Mouse (Mus musculus): ENCODE data around the gene Mphosph8. TPM values are rescaled to one million over a fixed set of nuclear protein-coding genes. Genes with fewer than 3 reads are reported as not detected.

Gene Mphosph8
- 41.4 and 45.2 TPM in 2 replicates for polyA plus RNA-seq (2015; fragmentation: Nextera tagmentation; extraction: Ambion mirVana)

DNA sequence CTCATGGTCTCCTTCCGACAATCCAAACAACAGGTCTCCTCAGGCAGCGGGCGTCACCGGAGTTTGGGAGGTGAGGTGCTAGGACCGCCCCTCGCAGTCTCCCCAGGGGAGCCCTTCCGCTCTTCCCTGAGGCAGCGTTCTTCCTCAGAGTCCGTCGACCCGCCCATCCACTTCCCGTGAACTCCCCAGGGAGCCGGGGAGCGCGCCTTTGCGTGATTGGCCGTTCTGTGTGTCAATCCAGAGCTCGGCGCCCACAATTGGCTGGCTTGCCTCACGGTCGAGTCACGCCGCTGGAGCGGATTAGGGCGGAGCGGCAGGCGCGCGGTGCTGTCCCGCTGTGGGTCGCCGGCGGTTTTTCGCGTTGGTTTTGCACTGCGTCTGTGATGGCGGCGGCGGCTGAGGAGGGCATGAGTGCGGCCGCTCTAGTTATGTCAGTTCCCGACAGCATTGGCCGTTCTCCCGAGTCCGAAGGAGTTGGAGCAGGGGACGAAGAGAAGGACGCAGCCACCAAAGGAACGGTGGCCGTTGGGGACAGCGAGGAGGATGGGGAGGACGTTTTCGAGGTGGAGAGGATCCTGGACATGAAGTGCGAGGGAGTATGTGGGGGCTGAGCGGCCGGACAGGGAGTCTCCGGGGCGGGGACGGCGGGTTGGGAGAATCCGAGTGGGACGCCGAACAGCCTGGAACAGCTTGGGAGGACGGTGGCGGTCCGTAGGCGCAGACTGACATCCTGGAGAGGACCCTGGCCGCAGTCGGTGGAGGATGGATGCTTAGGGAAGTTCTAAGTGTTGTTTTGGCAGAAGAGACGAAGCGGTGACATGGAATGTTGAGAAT, at the start of gene Mphosph8:
Mphosph8 (plus strand) TSS at position 280 of the 834 bp plus-strand sequence.
- peak within 1 kb of the TSS; percentile 92 for H3K4me3 ChIP-seq
- H3K9me3 ChIP-seq = no peaks in the 10 kb centered on the region
- peak within 1 kb of the TSS; percentile 93 for H3K27ac ChIP-seq
- peaks cover 29% of the 10 kb centered on the region for H3K4me1 ChIP-seq
- no peaks in the 10 kb centered on the region for H3K27me3 ChIP-seq (replicated peaks)
- peak within 1 kb of the TSS; percentile 79 for H3K4me2 ChIP-seq
- ATAC-seq (replicated peaks) = peak; percentile 100
- under 1% methylated on average over 70 of the region's 70 CpGs for WGBS
- H3K9ac ChIP-seq = peak within 1 kb of the TSS; percentile 78
- H3K36me3 ChIP-seq (replicated peaks) = peaks cover 6% of the 10 kb centered on the region

DNA sequence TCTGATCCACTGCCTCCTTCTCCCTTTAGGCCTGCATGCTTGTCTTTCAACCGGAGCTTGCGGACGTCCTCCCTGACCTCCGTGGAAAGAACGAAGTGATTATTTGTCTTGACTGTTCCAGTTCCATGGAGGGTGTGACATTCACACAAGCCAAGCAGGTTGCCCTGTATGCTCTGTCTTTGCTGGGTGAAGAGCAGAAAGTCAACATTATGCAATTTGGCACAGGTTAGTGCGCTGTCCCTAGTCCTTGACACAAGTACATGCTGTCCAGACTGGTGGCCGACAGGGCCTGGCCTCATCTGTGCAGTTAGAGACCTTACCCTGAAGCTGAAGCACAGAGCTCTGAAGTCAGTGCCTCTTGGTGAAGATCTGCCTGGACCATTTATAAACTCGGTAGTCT, 47.6 kb upstream of the Mphosph8 start:
- Histone ChIP-seq H3K4me3 (no peak overlapping the region), H3K4me2 (no peak overlapping the region), H3K27me3 (replicated peaks) (no peaks in the 10 kb centered on the region), H3K9ac (no peak overlapping the region), H3K27ac (no peak overlapping the region), H3K4me1 (no peaks in the 10 kb centered on the region), H3K9me3 (no peaks in the 10 kb centered on the region), H3K36me3 (replicated peaks) (no peaks in the 10 kb centered on the region)
- 87% methylated on average over 8 of the region's 8 CpGs for WGBS
- no peak for ATAC-seq (replicated peaks)

DNA sequence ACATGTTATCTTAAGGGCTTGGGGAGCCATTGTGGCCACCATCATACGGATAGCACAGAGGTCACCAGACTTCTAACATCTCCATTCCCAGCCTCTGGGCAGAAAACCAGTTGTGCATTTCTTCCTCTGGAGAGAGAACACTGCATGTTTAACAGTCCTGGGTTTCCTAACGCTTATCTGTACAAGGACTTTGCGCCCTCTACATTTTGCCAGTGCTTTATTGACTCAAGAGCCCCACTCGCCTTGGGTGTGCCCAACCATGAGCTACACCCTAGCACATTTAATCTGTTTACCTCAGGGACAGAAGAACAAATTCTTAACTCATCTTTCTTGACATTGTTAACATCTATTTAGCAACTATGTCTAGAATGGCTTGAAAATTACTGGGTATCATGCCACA, 41.8 kb upstream of the Mphosph8 start:
- 92% methylated on average over 4 of the region's 4 CpGs for WGBS
- no peaks in the 10 kb centered on the region for H3K27me3 ChIP-seq (replicated peaks)
- no peak overlapping the region for H3K27ac ChIP-seq
- H3K9ac ChIP-seq = no peak overlapping the region
- H3K36me3 ChIP-seq (replicated peaks) = no peaks in the 10 kb centered on the region
- H3K4me2 ChIP-seq = no peak overlapping the region
- no peaks in the 10 kb centered on the region for H3K4me1 ChIP-seq
- no peaks in the 10 kb centered on the region for H3K9me3 ChIP-seq
- no peak for ATAC-seq (replicated peaks)
- H3K4me3 ChIP-seq = no peak overlapping the region

DNA sequence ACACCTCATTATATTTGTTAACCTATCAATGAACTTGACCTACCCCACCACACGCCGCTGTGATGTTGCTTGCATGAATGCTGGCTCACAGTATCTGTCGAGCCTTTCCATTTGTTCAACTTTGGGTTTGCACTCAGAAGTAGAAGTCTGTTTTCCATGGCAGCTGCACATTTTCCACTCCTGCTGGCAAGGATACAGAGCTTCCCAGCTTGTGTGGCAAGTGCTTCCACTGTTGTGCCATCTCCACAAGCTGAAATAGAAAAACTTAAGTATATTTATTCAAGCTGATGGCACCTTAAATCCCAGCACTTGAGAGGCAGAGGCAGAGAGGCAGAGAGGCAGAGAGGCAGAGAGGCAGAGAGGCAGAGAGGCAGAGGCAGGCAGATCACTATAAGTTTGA, 39.7 kb upstream of the Mphosph8 start:
- Histone ChIP-seq H3K27me3 (replicated peaks) (no peaks in the 10 kb centered on the region), H3K36me3 (replicated peaks) (no peaks in the 10 kb centered on the region), H3K9ac (no peak overlapping the region), H3K4me3 (no peak overlapping the region), H3K4me2 (no peak overlapping the region), H3K9me3 (no peaks in the 10 kb centered on the region), H3K4me1 (no peaks in the 10 kb centered on the region), H3K27ac (no peak overlapping the region)
- WGBS = 94% methylated on average over 3 of the region's 3 CpGs
- no peak for ATAC-seq (replicated peaks)

DNA sequence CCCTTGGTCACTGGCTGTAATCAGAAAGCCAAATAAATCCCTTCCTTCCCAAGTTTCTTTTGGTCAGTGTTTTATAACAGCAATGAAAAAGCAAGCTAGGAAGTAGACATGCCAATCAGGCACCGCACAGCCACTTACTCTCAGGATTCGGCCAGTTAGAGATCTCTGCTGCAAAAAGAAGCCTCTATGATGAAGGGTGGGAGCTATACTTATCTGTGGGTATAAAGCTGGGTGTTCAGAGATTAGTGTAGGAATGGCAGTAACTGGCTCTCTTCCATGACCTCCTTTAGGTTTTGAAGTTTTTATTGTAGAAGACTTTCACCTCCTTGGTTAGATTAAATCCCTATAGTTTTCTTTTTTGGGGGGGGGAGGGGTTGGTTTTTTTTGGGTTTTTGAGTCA, 36.9 kb upstream of the Mphosph8 start:
- Histone ChIP-seq H3K4me2 (no peak overlapping the region), H3K27ac (no peak overlapping the region), H3K9ac (no peak overlapping the region), H3K4me3 (no peak overlapping the region), H3K4me1 (no peaks in the 10 kb centered on the region), H3K36me3 (replicated peaks) (no peaks in the 10 kb centered on the region), H3K9me3 (no peaks in the 10 kb centered on the region), H3K27me3 (replicated peaks) (no peaks in the 10 kb centered on the region)
- 94% methylated on average over 2 of the region's 2 CpGs for WGBS
- ATAC-seq (replicated peaks) = no peak

DNA sequence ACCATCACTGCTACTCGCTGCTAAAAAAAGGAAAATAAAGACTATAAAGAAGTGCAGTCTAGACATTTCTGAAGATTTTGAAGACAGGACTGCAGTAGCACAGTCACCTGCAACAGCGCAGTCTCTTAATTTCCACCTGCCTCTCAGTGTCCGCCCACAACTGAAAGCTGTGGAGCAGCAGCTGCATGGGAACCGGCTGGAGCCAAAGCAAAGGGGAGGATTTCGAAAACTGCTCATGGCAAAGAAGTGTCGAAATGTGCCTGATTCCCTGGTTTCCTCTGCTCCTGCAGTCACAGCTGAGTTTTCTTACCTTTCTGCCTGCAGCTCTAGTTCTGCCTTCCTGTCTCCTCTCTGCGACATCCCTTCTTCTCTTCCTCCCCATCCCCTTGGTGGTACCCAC, 20.8 kb upstream of the Mphosph8 start:
- ATAC-seq (replicated peaks) = no peak
- H3K27me3 ChIP-seq (replicated peaks) = no peaks in the 10 kb centered on the region
- no peaks in the 10 kb centered on the region for H3K36me3 ChIP-seq (replicated peaks)
- no peak overlapping the region for H3K4me2 ChIP-seq
- WGBS = 71% methylated on average over 7 of the region's 7 CpGs
- no peak overlapping the region for H3K27ac ChIP-seq
- no peak overlapping the region for H3K4me3 ChIP-seq
- no peaks in the 10 kb centered on the region for H3K4me1 ChIP-seq
- no peaks in the 10 kb centered on the region for H3K9me3 ChIP-seq
- no peak overlapping the region for H3K9ac ChIP-seq

DNA sequence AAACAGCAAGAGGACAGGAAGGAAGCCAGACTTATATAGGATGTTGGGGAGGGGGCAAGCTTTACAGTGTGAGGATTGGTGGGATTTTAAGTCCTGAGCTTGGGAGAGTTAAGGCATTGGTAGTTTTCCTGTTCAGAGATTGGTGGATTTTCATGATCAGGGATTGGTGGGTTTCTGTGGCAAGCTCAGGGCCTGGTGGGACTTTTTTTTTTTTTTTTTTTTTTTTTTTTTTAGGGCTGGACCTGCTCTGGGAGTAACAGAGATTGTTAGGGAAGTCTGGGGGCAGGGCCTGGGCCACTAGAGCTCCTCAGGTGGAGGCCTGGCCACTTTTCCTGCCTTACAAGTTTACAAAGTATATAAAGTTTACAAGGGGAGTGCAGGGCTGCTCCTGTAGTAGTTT, 18.6 kb upstream of the Mphosph8 start:
- no peak overlapping the region for H3K27ac ChIP-seq
- no peaks in the 10 kb centered on the region for H3K9me3 ChIP-seq
- no peak overlapping the region for H3K9ac ChIP-seq
- H3K4me1 ChIP-seq = no peaks in the 10 kb centered on the region
- H3K4me2 ChIP-seq = no peak overlapping the region
- no peaks in the 10 kb centered on the region for H3K36me3 ChIP-seq (replicated peaks)
- no peak overlapping the region for H3K4me3 ChIP-seq
- ATAC-seq (replicated peaks) = no peak
- H3K27me3 ChIP-seq (replicated peaks) = no peaks in the 10 kb centered on the region

DNA sequence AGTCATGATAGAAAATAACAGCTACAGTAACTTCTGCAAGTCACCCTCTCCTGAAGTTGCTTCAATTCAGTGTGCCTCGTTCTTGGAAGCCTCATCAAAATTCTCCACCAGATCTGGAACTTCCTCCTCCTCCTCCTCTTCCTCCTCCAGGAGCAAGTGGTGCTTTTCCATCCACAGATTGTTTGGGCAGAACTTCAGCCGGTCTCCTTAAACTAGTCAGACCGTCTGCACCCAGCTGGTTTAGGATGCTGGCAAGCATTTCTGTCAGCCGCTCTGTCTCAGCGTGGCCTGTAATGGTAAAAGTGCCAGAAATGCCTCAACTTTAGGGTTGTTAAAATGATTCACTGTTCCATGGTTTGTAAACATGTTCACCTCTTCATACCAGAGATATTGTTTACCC, 2.4 kb upstream of the Mphosph8 start:
- WGBS = 82% methylated on average over 5 of the region's 5 CpGs
- H3K4me1 ChIP-seq = peaks cover 22% of the 10 kb centered on the region
- no peak overlapping the region for H3K9ac ChIP-seq
- no peak overlapping the region for H3K4me2 ChIP-seq
- no peak for ATAC-seq (replicated peaks)
- no peaks in the 10 kb centered on the region for H3K9me3 ChIP-seq
- no peak overlapping the region for H3K4me3 ChIP-seq
- H3K27me3 ChIP-seq (replicated peaks) = no peaks in the 10 kb centered on the region
- H3K36me3 ChIP-seq (replicated peaks) = no peaks in the 10 kb centered on the region
- no peak overlapping the region for H3K27ac ChIP-seq

DNA sequence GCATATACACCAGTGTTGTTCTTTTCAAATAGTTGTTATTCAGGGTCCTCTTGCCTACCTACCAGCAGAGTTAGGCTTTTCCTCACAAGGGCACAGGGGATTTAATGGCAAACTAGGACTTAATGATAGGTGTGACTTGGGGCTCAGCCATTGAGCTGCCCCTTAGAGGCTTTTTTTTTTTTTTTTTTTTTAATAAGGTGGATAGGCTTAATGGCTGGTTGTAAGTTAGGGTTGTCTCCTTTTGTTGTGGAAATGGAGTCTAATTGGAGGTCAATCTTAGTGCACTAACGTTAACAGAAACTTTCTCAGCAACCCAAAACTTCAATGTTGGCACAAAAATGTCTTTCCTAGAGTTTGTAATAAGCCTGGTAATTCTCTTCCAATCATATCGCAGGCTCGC, 1.1 kb upstream of the Mphosph8 start:
- no peak overlapping the region for H3K9ac ChIP-seq

DNA sequence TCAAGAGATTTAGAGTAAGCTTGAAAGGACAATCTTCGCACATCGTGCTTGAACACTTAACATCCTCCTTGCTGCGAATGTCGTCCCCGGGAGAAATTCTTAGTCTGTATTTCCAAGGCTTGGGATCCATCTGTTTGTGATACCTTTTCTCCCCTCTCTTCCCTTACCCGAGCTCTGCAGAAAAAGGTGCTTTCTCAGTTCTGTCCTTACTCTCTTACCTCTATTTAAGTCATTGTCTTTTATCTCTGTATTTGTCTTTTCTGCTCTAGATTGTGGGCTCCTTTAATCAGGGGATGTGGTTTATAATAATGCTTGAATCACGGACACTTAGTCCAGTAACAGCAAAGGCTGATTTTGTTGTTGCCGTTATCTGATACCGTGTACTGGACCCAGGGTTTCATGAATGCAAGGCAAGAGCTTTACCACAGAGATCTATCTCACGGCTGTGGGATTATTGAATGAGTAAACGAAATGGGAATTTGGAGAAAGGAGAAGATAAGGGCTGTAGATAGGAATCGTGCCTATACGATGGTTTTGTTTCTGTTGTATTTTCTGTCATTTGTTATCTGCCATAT, 1.1 kb downstream of the Mphosph8 start:
- Histone ChIP-seq H3K9ac (peak overlapping the region; percentile 78), H3K4me1 (peaks cover 29% of the 10 kb centered on the region), H3K27ac (peak overlapping the region; percentile 93), H3K4me2 (peak overlapping the region; percentile 79), H3K27me3 (replicated peaks) (no peaks in the 10 kb centered on the region), H3K9me3 (no peaks in the 10 kb centered on the region), H3K36me3 (replicated peaks) (peaks cover 11% of the 10 kb centered on the region), H3K4me3 (peak overlapping the region; percentile 92)
- WGBS = 7% methylated on average over 13 of the region's 13 CpGs
- no peak for ATAC-seq (replicated peaks)

More for the DNA sequence above, 1.1 kb upstream of the Mphosph8 start:
- Histone ChIP-seq H3K9me3 (no peaks in the 10 kb centered on the region), H3K27ac (no peak overlapping the region; the same call in 1 of the 2 replicates), H3K27me3 (replicated peaks) (no peaks in the 10 kb centered on the region), H3K4me2 (peak overlapping the region; percentile 51), H3K36me3 (replicated peaks) (no peaks in the 10 kb centered on the region), H3K4me1 (peaks cover 29% of the 10 kb centered on the region), H3K4me3 (peak overlapping the region; percentile 92)
- WGBS = 82% methylated on average over 3 of the region's 3 CpGs
- ATAC-seq (replicated peaks) = no peak

DNA sequence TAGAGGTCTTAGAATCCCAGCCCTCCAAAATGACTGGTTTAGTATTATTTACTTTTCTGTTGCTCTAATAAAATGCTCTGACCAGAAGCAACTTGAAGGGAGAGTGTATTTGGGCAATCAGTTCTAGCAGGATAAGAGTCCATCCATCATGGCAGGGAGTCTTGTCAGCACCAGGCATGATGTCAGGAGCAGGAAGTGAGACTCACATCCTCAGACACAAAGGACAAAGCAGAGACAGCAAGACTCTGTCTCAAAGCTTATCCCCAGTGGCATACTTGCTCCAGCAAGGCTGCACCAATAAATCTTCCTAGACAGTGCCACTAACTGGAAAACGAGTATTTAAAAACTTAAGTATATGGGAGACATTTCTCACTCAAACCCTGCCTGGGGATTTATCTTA, 17.4 kb downstream of the Mphosph8 start:
- H3K4me3 ChIP-seq = no peak overlapping the region
- H3K9ac ChIP-seq = no peak overlapping the region
- no peaks in the 10 kb centered on the region for H3K27me3 ChIP-seq (replicated peaks)
- peaks cover 44% of the 10 kb centered on the region for H3K36me3 ChIP-seq (replicated peaks)
- no peaks in the 10 kb centered on the region for H3K9me3 ChIP-seq
- H3K27ac ChIP-seq = no peak overlapping the region
- no peak for ATAC-seq (replicated peaks)
- 93% methylated on average over 1 of the region's 1 CpGs for WGBS
- no peaks in the 10 kb centered on the region for H3K4me1 ChIP-seq
- H3K4me2 ChIP-seq = no peak overlapping the region

DNA sequence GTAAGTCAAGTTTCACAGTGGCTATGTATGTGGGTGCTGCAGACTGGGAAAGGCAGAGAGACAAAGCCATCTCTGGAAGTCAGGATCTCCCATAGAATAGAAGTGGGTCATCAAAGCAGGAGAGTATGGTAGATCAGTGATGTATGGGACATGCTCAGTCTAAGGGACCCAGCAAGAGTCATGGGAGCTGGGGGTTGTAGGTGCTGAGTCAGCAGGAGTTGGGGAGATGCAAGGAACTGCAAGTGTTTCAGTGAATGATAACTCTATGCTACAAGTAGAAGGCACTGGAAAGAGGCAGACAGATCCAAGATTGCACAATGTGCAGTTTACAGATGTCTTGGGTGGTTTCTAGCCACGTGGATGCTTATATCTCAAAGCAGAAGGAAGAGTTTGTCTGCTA, 21.1 kb downstream of the Mphosph8 start:
- Histone ChIP-seq H3K9me3 (no peaks in the 10 kb centered on the region), H3K36me3 (replicated peaks) (peaks cover 50% of the 10 kb centered on the region), H3K4me3 (no peak overlapping the region), H3K4me1 (no peaks in the 10 kb centered on the region), H3K27me3 (replicated peaks) (no peaks in the 10 kb centered on the region), H3K4me2 (no peak overlapping the region), H3K9ac (no peak overlapping the region), H3K27ac (no peak overlapping the region)
- 89% methylated on average over 1 of the region's 1 CpGs for WGBS
- no peak for ATAC-seq (replicated peaks)

DNA sequence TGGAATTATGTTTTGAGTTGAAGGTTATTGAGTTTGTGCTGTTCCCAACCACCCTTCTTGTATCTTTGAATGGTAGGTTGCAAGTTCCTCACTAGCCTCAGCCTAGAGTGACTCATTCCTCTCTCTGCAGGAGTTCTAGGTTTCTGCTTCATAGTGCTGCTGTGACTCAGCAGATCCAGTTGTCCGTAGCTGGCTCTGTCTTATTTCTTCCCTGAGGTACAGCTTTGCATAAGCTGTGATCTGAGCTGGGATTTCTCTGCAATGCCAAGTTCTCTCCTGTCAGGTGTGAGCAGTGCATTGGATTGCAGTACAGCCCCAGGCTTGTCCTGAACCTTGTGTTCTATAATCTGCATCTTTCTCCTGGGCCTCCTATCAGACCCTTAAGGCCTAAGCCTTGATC, 21.7 kb downstream of the Mphosph8 start:
- Histone ChIP-seq H3K4me2 (no peak overlapping the region), H3K36me3 (replicated peaks) (peaks cover 52% of the 10 kb centered on the region), H3K27ac (no peak overlapping the region), H3K9ac (no peak overlapping the region), H3K9me3 (no peaks in the 10 kb centered on the region), H3K4me3 (no peak overlapping the region), H3K4me1 (no peaks in the 10 kb centered on the region), H3K27me3 (replicated peaks) (no peaks in the 10 kb centered on the region)
- no peak for ATAC-seq (replicated peaks)
- WGBS = 80% methylated on average over 1 of the region's 1 CpGs
